Mouse (Mus musculus): ENCODE measurements around the gene D7Ertd443e. TPM values are rescaled to one million over a fixed set of nuclear protein-coding genes. Genes with fewer than 3 reads are reported as not detected.

Gene D7Ertd443e
- not detected for polyA plus RNA-seq (2015; fragmentation: Illumina TruSeq; extraction: RNeasy Lipid Tissue Mini Kit (QIAGEN cat#74804); ENCODE audit: insufficient read depth, low read depth, low replicate concordance)

DNA sequence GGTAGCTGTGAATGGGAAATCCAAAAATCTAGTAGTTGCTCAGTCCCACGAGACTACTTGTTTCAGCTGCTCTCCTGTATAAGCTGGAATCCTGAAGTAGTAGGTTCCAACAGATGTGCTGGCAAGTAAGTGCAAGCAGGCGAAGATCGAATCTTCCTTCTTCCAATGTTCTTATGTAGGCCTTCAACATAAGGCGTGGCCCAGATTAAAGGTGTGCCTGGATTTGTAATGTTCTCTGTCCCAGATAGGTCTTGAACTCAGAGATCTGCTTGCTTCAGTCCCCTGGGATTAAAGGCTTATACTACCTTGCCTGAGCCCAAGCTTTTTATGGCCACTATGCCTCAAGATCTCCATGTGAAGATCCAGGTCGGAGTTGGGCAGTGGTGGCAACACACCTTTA, at the start of gene D7Ertd443e:
Gene D7Ertd443e (minus strand): TSS at position 101 of the 400 bp plus-strand sequence.

DNA sequence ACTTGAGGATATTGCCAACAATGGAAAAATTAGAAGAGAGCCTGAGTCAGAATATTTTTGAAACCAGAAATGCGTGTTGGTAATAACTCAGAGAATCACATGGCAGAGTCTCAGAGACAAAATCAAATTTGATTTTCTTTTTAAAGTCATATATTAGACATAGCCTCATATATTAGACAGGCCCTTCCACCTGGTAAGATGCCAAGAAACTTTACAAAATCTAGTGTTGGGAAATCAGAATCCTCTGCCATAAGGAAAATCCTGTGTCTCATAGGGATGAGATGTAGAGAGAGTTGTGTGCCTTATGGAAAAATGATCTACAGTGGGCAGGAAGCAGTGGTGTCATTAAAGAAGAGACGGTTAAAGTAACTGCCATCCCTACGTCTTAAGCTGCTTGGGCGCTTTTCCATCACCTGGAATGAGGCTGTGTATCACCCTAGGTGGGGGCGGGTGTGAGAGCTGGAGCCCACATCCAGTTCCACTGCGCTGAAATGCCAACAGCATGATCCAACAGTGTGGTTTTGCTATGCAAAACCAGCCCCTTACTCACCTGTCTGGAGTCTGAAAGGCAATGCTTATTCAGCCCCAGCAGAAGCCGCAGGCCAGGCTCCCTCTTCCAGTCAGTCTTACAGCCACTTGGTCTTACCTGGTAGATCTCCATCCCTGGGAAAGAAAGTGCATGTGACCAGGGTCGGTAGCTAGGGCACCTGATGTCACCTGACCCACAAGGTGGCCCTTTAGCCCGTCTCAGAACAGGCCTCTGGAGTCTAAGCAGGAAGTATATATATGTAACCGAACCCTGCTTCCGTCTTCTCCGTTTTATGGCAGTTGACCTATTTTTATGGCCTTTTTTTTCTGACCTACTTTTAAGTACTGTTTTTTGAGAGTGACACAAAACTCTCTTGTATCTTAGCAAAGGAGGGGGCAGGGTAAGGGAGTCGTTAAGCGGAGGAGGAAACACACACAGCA, 153.8 kb downstream of the D7Ertd443e start, which contains the start of gene Adam12:
Gene Adam12 (minus strand): TSS at position 769 of the 969 bp plus-strand sequence.

Other genes starting within 250 kb of the D7Ertd443e start
- gene Adam12, start 153.5 kb downstream of the D7Ertd443e start, polyA plus RNA-seq (2015; fragmentation: Illumina TruSeq; extraction: RNeasy Lipid Tissue Mini Kit (QIAGEN cat#74804); ENCODE audit: insufficient read depth, low read depth, low replicate concordance), result 0.24 TPM